Mouse (Mus musculus) left cerebral cortex, adult 18-20 months (tissue): ENCODE results near the gene Pibf1. TPM values are rescaled to one million over a fixed set of nuclear protein-coding genes. Genes with fewer than 3 reads are reported as not detected.
A peak's percentile ranks its signal among the peaks of the same experiment; 100 is the strongest.

Source experiments
- DNase-seq, 2 experiments: peaks; one replicate each; pipeline ENCODE4 v3.0.0; 2021 to 2022; ENCODE audit warnings: low spot score in 2 of 2, mixed read lengths in 1 of 2
- total RNA-seq, 2 experiments: library from RNA; stranded (reverse); gene quantifications; 2 replicates each; pipeline ENCODE4 v1.2.3; 2021

Gene Pibf1
- total RNA-seq, 2 experiments from 2014 or later, result 11.6 to 12.4 TPM

- DNase-seq, result no peak
These were observed 162.8 kb downstream of the Pibf1 start for GRCm38 (mm10) chr14:99262026-99262425.

- DNase-seq, result no peak
These were observed 164.6 kb downstream of the Pibf1 start for GRCm38 (mm10) chr14:99263816-99264215.

- DNase-seq, result no peak
These were observed 166.6 kb downstream of the Pibf1 start for GRCm38 (mm10) chr14:99265791-99266190.

- DNase-seq, result no peak
These were observed 167.5 kb downstream of the Pibf1 start for GRCm38 (mm10) chr14:99266749-99267148.

GRCm38 (mm10) chr14:99274056-99274455 lies 174.8 kb downstream of the Pibf1 start:
- DNase-seq, result no peak

GRCm38 (mm10) chr14:99275827-99276226 lies 176.6 kb downstream of the Pibf1 start:
- DNase-seq, result no peak

GRCm38 (mm10) chr14:99278312-99278711 lies 179.1 kb downstream of the Pibf1 start:
- no peak for DNase-seq

GRCm38 (mm10) chr14:99278763-99279486 lies 179.7 kb downstream of the Pibf1 start:
- DNase-seq, result no peak

- DNase-seq, result no peak
These were observed 181.2 kb downstream of the Pibf1 start for GRCm38 (mm10) chr14:99280399-99280798.

GRCm38 (mm10) chr14:99280825-99281433 lies 181.7 kb downstream of the Pibf1 start:
- DNase-seq, result no peak

- no peak for DNase-seq
These were observed 186.3 kb downstream of the Pibf1 start for GRCm38 (mm10) chr14:99285486-99285885.

- no peak for DNase-seq
These were observed 193.0 kb downstream of the Pibf1 start for GRCm38 (mm10) chr14:99292176-99292575.

- no peak for DNase-seq
These were observed 195.2 kb downstream of the Pibf1 start for GRCm38 (mm10) chr14:99294424-99294823.

GRCm38 (mm10) chr14:99295606-99296341 lies 196.6 kb downstream of the Pibf1 start:
- peak in 1 of 2 experiments; percentile 21 for DNase-seq

GRCm38 (mm10) chr14:99298385-99299021 lies 199.3 kb downstream of the Pibf1 start, which contains the start of gene Klf5:
Gene Klf5, plus strand, starts transcription at chr14:99298691.
- peak; percentile 87 to 92 for DNase-seq

GRCm38 (mm10) chr14:99299022-99299481 lies 199.8 kb downstream of the Pibf1 start:
- peak; percentile 41 to 54 for DNase-seq

- DNase-seq, result peak; percentile 41 to 45
These were observed 200.5 kb downstream of the Pibf1 start for GRCm38 (mm10) chr14:99299701-99300191.

- no peak for DNase-seq
These were observed 202.2 kb downstream of the Pibf1 start for GRCm38 (mm10) chr14:99301472-99301871.
